Comparison of ENCODE assay signal across 11 mouse cellular contexts in the genomic region with DNA sequence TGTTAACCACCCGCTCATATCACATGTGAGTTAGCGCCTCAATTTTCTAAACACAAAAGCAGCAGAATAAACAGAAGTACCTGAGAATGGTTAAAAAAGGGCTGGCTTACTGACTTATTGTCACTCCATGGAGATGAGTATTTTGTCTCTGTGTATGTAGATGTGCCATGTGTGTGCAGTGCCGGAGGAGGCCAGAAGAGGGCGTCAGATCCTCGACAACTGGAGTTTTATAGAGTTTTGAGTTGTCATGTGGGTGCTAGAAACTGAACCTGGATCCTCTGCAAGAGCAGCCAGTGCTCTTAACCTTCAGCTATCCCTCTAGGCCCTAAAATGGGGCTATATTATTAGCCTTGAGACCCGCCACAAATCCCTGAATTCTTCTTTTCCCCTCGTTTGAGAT.
"Had no signal": no experiment of that assay in that cellular context is flagged by ENCODE, and none has a peak within 500 bp of the region (broad histone marks: within the 10 kb centered on the region; RNA-seq: fewer than 3 reads in every experiment).

No protein-coding gene starts in this region.

- ATAC-seq: inflammation-experienced regulatory T-cells, adult 6 months; intestine, postnatal 0 days; liver, postnatal 0 days; midbrain, embryonic 16.5 days had no signal

- DNase-seq: kidney, adult 8-10 months; kidney, postnatal 25 days; liver, embryonic 13.5 days; liver, postnatal 0 days; right cerebral cortex, postnatal 14 days; thymus, adult 18-20 months; thymus, postnatal 14 days had no signal

- H3K27me3 ChIP-seq: liver, embryonic 13.5 days had no signal

- H3K4me3 ChIP-seq: limb, embryonic 10.5 days; liver, embryonic 13.5 days had no signal

- H3K27ac ChIP-seq: limb, embryonic 10.5 days; liver, embryonic 13.5 days had no signal

- H3K9me3 ChIP-seq: limb, embryonic 10.5 days; liver, embryonic 13.5 days had no signal

- H3K4me2 ChIP-seq: liver, embryonic 13.5 days had no signal

- H3K36me3 ChIP-seq: limb, embryonic 10.5 days; liver, embryonic 13.5 days had no signal

- H3K4me1 ChIP-seq: limb, embryonic 10.5 days; liver, embryonic 13.5 days had no signal

- H3K9ac ChIP-seq: liver, embryonic 13.5 days; liver, postnatal 0 days had no signal
